Mouse (Mus musculus): ENCODE data around the gene Stoml2. TPM values are rescaled to one million over a fixed set of nuclear protein-coding genes. Genes with fewer than 3 reads are reported as not detected.

The Stoml2 gene
- polyA plus RNA-seq, 1 experiment from 2014 or later, result 353 TPM

DNA sequence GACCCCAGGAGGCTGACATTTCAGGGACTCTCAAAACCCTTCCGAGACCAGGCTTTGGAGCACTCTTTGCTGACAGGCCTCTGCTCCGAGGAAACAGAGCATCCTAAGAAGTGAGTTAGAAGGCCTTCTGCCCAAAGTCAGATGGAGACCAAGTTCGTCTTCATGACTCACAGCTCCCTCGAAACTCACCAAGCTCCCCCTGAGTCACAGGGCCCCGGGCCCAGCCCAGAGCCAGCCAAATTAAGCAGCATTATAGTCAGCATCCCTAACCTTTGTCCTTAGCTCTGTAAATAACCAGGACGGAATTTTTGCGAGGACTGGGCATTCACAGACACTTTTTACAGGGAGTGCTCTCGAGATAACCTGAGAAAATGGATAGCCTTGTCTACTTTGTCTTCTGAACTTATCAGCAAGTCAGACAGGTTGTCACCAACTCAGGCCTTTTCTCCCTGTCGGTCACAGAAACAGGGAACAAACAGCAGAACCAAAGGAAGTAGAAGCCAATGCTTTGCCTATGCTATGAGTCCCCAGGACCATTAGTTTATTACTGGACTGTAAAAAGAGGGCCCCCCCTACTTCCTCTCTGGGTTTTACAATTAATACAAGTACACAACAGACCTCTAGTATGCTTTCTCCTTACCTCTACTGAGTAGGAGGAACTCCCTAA lies 9.5 kb upstream of the Stoml2 start:
- Histone ChIP-seq H3K4me3 (ENCODE audit: low read length) (no peak overlapping the region), H3K36me3 (ENCODE audit: control insufficient read depth, insufficient read depth, low read length) (peaks cover 3% of the 10 kb centered on the region; the same call in 1 of the 2 replicates), H3K9me3 (ENCODE audit: control insufficient read depth, low read length) (no peaks in the 10 kb centered on the region), H3K9ac (ENCODE audit: low read depth, low read length) (no peak overlapping the region), H3K4me1 (ENCODE audit: control insufficient read depth, insufficient read depth, low read length) (peaks cover 22% of the 10 kb centered on the region), H3K27ac (ENCODE audit: low read depth, low read length) (no peak overlapping the region), H3K27me3 (ENCODE audit: control insufficient read depth, insufficient read depth, low read length) (no peaks in the 10 kb centered on the region), H3K4me2 (replicated peaks; ENCODE audit: low read depth, low read length) (no peak overlapping the region)
- 73% methylated on average over 9 of the region's 9 CpGs for whole genome bisulfite sequencing
- ATAC-seq (ENCODE audit: low FRiP score, low TSS enrichment), result no peak

- peak overlapping the region; percentile 74 for H3K9ac ChIP-seq (ENCODE audit: low read depth, low read length)
- peak overlapping the region; percentile 55 for H3K27ac ChIP-seq (ENCODE audit: low read depth, low read length)
- peaks cover 6% of the 10 kb centered on the region; the same call in 1 of the 2 replicates for H3K36me3 ChIP-seq (ENCODE audit: control insufficient read depth, insufficient read depth, low read length)
- peak overlapping the region; percentile 69 for H3K4me3 ChIP-seq (ENCODE audit: low read length)
- H3K4me2 ChIP-seq (replicated peaks; ENCODE audit: low read depth, low read length), result peak overlapping the region; percentile 80
- WGBS, result 1% methylated on average over 23 of the region's 25 CpGs
- peak; percentile 97 for ATAC-seq (ENCODE audit: low FRiP score, low TSS enrichment)
- H3K9me3 ChIP-seq (ENCODE audit: control insufficient read depth, low read length), result no peaks in the 10 kb centered on the region
- peaks cover 22% of the 10 kb centered on the region for H3K4me1 ChIP-seq (ENCODE audit: control insufficient read depth, insufficient read depth, low read length)
- H3K27me3 ChIP-seq (ENCODE audit: control insufficient read depth, insufficient read depth, low read length), result no peaks in the 10 kb centered on the region
Measured at GRCm38 (mm10) chr4:43040114-43040572, 8.6 kb upstream of the Stoml2 start.

GRCm38 (mm10) chr4:43039609-43040008 lies 8.1 kb upstream of the Stoml2 start:
- peaks cover 7% of the 10 kb centered on the region; the same call in 1 of the 2 replicates for H3K36me3 ChIP-seq (ENCODE audit: control insufficient read depth, insufficient read depth, low read length)
- 0% methylated on average over 11 of the region's 11 CpGs for WGBS
- H3K4me2 ChIP-seq (replicated peaks; ENCODE audit: low read depth, low read length), result peak overlapping the region; percentile 80
- no peaks in the 10 kb centered on the region for H3K9me3 ChIP-seq (ENCODE audit: control insufficient read depth, low read length)
- peak overlapping the region; percentile 55 for H3K27ac ChIP-seq (ENCODE audit: low read depth, low read length)
- peaks cover 16% of the 10 kb centered on the region for H3K4me1 ChIP-seq (ENCODE audit: control insufficient read depth, insufficient read depth, low read length)
- ATAC-seq (ENCODE audit: low FRiP score, low TSS enrichment), result no peak
- H3K9ac ChIP-seq (ENCODE audit: low read depth, low read length), result peak overlapping the region; percentile 74
- H3K27me3 ChIP-seq (ENCODE audit: control insufficient read depth, insufficient read depth, low read length), result no peaks in the 10 kb centered on the region
- H3K4me3 ChIP-seq (ENCODE audit: low read length), result peak overlapping the region; percentile 69

DNA sequence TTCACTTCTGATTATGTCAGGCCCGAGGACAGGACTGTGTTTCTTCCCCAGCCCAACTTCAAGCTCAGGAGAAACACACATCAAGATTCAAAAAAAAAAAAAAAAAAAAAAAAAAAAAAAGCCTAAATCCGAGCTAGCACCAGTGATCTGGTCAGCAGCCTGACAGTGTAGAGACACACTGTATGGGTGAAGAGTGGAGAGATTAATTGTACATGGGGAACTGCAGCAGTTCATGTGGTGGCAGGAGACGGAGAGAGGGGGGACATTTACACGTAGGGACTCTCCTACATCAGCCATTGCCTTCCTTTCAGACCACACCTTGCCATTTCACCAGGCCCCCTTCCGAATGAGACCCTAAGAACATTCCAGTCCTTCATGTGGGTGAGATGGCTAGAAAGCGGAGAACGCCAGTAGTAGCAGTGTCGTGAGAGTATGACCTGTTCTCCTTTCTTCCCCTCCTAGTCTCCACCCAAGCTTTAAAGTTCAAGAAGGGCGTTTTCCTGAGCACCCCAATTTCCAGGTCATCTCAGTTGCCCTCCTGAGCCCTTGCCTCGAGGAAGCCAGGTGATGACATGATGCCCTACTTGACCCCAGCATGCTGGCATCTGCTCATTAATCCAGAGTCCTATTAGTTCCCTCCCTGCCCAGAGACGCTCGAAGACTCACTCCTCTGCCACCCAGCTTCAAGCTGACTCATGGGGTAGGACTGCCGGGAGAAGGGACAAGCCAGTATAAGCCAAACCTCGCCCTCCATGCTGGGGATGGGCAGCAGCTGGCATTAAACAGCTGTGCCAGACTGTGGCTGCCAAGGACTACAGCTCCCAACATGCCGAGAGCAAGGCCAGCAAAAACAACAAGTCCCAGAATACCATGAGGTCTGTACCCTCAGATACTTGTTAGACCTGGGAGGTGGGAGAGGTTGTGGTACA lies 7.3 kb upstream of the Stoml2 start:
- ATAC-seq (ENCODE audit: low FRiP score, low TSS enrichment), result no peak
- peak overlapping the region; percentile 80 for H3K4me2 ChIP-seq (replicated peaks; ENCODE audit: low read depth, low read length)
- H3K9ac ChIP-seq (ENCODE audit: low read depth, low read length), result peak overlapping the region; percentile 74
- WGBS, result 52% methylated on average over 15 of the region's 15 CpGs
- H3K27ac ChIP-seq (ENCODE audit: low read depth, low read length), result peak overlapping the region; percentile 55; the same call in 1 of the 2 replicates
- H3K27me3 ChIP-seq (ENCODE audit: control insufficient read depth, insufficient read depth, low read length), result no peaks in the 10 kb centered on the region
- H3K36me3 ChIP-seq (ENCODE audit: control insufficient read depth, insufficient read depth, low read length), result peaks cover 11% of the 10 kb centered on the region; the same call in 1 of the 2 replicates
- H3K9me3 ChIP-seq (ENCODE audit: control insufficient read depth, low read length), result no peaks in the 10 kb centered on the region
- peak overlapping the region; percentile 69 for H3K4me3 ChIP-seq (ENCODE audit: low read length)
- peaks cover 9% of the 10 kb centered on the region; the same call in 1 of the 2 replicates for H3K4me1 ChIP-seq (ENCODE audit: control insufficient read depth, insufficient read depth, low read length)

GRCm38 (mm10) chr4:43037860-43038566 lies 6.5 kb upstream of the Stoml2 start:
- 0 out of 2 replicates have a peak, but pooled peaks cover 7% of the 10 kb centered on the region for H3K4me1 ChIP-seq (ENCODE audit: control insufficient read depth, insufficient read depth, low read length)
- H3K4me2 ChIP-seq (replicated peaks; ENCODE audit: low read depth, low read length), result no peak overlapping the region
- 69% methylated on average over 4 of the region's 4 CpGs for WGBS
- no peak overlapping the region; the same call in 1 of the 2 replicates for H3K4me3 ChIP-seq (ENCODE audit: low read length)
- peaks cover 17% of the 10 kb centered on the region; the same call in 1 of the 2 replicates for H3K36me3 ChIP-seq (ENCODE audit: control insufficient read depth, insufficient read depth, low read length)
- no peak overlapping the region for H3K9ac ChIP-seq (ENCODE audit: low read depth, low read length)
- no peaks in the 10 kb centered on the region for H3K27me3 ChIP-seq (ENCODE audit: control insufficient read depth, insufficient read depth, low read length)
- ATAC-seq (ENCODE audit: low FRiP score, low TSS enrichment), result no peak
- H3K9me3 ChIP-seq (ENCODE audit: control insufficient read depth, low read length), result no peaks in the 10 kb centered on the region
- no peak overlapping the region for H3K27ac ChIP-seq (ENCODE audit: low read depth, low read length)

DNA sequence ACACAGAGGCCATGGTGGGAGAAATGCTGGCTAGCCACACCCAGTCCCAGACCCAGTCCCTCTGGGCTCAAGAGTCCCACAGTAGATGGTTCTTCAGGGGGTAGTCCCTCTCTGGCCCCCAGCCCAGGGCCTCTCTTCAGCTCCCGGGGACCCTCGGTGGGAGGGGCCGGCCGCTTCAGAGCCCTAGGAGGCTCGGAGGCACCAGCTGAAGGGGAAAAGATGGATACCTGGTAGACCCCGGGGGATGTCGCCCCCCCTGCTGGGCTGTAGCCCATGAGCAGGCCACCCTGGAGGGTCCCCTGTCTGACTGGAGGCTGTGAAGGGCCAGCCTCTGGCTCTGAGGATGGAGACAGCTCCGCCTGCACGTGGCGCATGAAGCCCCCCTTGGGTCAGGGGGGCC lies 4.8 kb upstream of the Stoml2 start:
- H3K36me3 ChIP-seq (ENCODE audit: control insufficient read depth, insufficient read depth, low read length), result peaks cover 17% of the 10 kb centered on the region; the same call in 1 of the 2 replicates
- H3K4me3 ChIP-seq (ENCODE audit: low read length), result no peak overlapping the region
- H3K27ac ChIP-seq (ENCODE audit: low read depth, low read length), result no peak overlapping the region
- ATAC-seq (ENCODE audit: low FRiP score, low TSS enrichment), result no peak
- 0 out of 2 replicates have a peak, but pooled peaks cover 9% of the 10 kb centered on the region for H3K4me1 ChIP-seq (ENCODE audit: control insufficient read depth, insufficient read depth, low read length)
- H3K9me3 ChIP-seq (ENCODE audit: control insufficient read depth, low read length), result no peaks in the 10 kb centered on the region
- 86% methylated on average over 10 of the region's 10 CpGs for WGBS
- no peaks in the 10 kb centered on the region for H3K27me3 ChIP-seq (ENCODE audit: control insufficient read depth, insufficient read depth, low read length)
- H3K4me2 ChIP-seq (replicated peaks; ENCODE audit: low read depth, low read length), result no peak overlapping the region
- H3K9ac ChIP-seq (ENCODE audit: low read depth, low read length), result no peak overlapping the region

GRCm38 (mm10) chr4:43035851-43036250 lies 4.3 kb upstream of the Stoml2 start:
- no peak for ATAC-seq (ENCODE audit: low FRiP score, low TSS enrichment)
- 88% methylated on average over 6 of the region's 6 CpGs for WGBS
- Histone ChIP-seq H3K4me1 (ENCODE audit: control insufficient read depth, insufficient read depth, low read length) (0 out of 2 replicates have a peak, but pooled peaks cover 9% of the 10 kb centered on the region), H3K4me3 (ENCODE audit: low read length) (no peak overlapping the region), H3K36me3 (ENCODE audit: control insufficient read depth, insufficient read depth, low read length) (peaks cover 17% of the 10 kb centered on the region; the same call in 1 of the 2 replicates), H3K9me3 (ENCODE audit: control insufficient read depth, low read length) (no peaks in the 10 kb centered on the region), H3K27ac (ENCODE audit: low read depth, low read length) (no peak overlapping the region), H3K9ac (ENCODE audit: low read depth, low read length) (no peak overlapping the region), H3K27me3 (ENCODE audit: control insufficient read depth, insufficient read depth, low read length) (no peaks in the 10 kb centered on the region), H3K4me2 (replicated peaks; ENCODE audit: low read depth, low read length) (no peak overlapping the region)

DNA sequence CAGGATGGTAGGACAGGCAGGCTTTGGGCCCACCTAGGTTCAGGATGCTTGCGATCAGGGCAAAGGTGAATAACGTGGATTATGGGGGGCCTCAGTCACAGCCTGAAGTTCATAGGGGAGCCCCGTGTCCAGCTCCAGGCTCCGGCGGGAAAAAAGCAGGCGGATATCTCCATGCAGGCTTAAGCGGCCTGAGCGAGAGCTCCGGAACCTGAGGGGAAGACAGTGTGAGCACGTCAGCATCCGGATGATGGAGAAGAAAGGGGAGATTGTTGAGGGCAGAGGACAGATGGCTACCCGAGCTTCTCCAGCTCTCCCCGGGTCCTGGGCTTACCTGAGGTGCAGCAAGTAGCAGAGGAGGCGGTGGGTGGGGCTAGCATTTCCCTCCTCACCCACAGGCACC lies 2.0 kb upstream of the Stoml2 start:
- H3K4me1 ChIP-seq (ENCODE audit: control insufficient read depth, insufficient read depth, low read length), result peaks cover 11% of the 10 kb centered on the region
- no peak overlapping the region for H3K27ac ChIP-seq (ENCODE audit: low read depth, low read length)
- no peaks in the 10 kb centered on the region for H3K9me3 ChIP-seq (ENCODE audit: control insufficient read depth, low read length)
- H3K4me3 ChIP-seq (ENCODE audit: low read length), result no peak overlapping the region
- no peaks in the 10 kb centered on the region for H3K27me3 ChIP-seq (ENCODE audit: control insufficient read depth, insufficient read depth, low read length)
- WGBS, result 86% methylated on average over 14 of the region's 14 CpGs
- ATAC-seq (ENCODE audit: low FRiP score, low TSS enrichment), result no peak
- no peak overlapping the region for H3K9ac ChIP-seq (ENCODE audit: low read depth, low read length)
- peaks cover 34% of the 10 kb centered on the region for H3K36me3 ChIP-seq (ENCODE audit: control insufficient read depth, insufficient read depth, low read length)
- no peak overlapping the region for H3K4me2 ChIP-seq (replicated peaks; ENCODE audit: low read depth, low read length)
